Mouse (Mus musculus): ENCODE results near the gene BC004004. TPM values are rescaled to one million over a fixed set of nuclear protein-coding genes. Genes with fewer than 3 reads are reported as not detected.
"Not testable (repeated sequence)": the region's sequence is repeated elsewhere in the genome, so short reads cannot be mapped to it uniquely, and the experiment has no call there.

Gene BC004004
- polyA plus RNA-seq, 1 experiment from 2014 or later = 62.8 TPM

DNA sequence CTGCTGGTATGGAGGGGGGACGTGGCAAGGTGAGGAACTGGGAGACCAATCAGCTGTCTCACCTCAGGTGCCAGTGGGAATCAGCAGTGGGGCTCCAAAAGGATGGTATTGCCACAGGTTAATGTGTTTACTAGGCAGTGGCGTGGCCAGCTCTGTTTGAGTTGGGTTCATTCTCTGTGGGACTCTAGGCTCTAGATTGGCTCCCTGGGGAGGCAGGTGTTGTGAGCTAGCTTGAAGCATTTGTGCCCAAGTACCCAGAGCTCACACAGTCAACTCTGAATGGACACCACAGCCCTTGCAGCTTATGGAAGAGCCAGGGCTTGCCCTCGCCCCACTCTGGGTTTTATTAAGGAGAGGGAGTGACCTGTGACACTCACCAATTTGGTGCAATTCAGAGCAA lies 35.3 kb downstream of the BC004004 start:
- Histone ChIP-seq H3K9me3 (replicated peaks) (no peaks in the 10 kb centered on the region; the same call in 1 of the 2 replicates), H3K36me3 (peaks cover 42% of the 10 kb centered on the region), H3K4me3 (no peak overlapping the region), H3K27ac (replicated peaks) (peak overlapping the region; percentile 68; the same call in 1 of the 2 replicates), H3K27me3 (ENCODE audit: low read depth, poor library complexity, severe bottlenecking) (no peaks in the 10 kb centered on the region), H3K4me1 (peaks cover 34% of the 10 kb centered on the region)
- no peak for DNase-seq (ENCODE audit: low spot score)
- WGBS = 64% methylated on average over 3 of the region's 3 CpGs

DNA sequence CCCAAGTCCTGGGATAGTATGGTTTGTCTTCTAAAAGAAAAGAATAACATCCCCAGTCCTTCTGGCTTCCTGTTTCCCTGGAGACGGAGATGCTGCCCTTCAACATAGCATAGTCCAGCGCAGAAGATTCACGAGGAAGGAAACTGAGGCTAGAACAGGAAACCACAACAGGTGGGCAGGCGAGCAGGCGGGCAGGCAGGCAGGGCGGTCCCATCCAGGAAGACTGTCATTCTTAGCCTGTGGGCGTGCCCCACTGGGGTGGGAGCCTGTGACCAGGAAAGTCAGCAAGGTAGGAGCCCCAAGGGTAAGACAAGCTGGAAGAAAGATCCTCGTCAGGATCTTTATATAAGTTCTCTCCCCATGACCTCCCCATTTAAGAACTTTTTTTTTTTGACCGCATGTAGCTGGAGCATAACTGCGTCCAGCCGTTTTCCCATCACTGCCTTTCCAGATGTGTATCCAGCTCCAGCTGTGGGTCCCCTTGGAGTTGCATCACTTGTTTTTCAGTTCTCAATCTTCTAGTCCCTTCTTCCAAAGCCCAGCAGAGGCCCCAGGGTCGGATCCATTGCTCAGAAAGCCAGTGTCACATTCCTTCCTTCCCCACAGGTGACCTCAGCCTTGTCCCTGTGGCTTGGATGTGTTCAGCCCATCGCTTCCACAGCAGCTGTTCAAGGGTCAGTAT lies 35.9 kb downstream of the BC004004 start:
- DNase-seq (ENCODE audit: low spot score) = no peak
- H3K9me3 ChIP-seq (replicated peaks) = no peaks in the 10 kb centered on the region; the same call in 1 of the 2 replicates
- no peak overlapping the region; the same call in 1 of the 2 replicates for H3K27ac ChIP-seq (replicated peaks)
- no peaks in the 10 kb centered on the region for H3K27me3 ChIP-seq (ENCODE audit: low read depth, poor library complexity, severe bottlenecking)
- H3K4me3 ChIP-seq = no peak overlapping the region
- H3K4me1 ChIP-seq = peaks cover 37% of the 10 kb centered on the region
- 70% methylated on average over 13 of the region's 13 CpGs for WGBS
- peaks cover 35% of the 10 kb centered on the region for H3K36me3 ChIP-seq

DNA sequence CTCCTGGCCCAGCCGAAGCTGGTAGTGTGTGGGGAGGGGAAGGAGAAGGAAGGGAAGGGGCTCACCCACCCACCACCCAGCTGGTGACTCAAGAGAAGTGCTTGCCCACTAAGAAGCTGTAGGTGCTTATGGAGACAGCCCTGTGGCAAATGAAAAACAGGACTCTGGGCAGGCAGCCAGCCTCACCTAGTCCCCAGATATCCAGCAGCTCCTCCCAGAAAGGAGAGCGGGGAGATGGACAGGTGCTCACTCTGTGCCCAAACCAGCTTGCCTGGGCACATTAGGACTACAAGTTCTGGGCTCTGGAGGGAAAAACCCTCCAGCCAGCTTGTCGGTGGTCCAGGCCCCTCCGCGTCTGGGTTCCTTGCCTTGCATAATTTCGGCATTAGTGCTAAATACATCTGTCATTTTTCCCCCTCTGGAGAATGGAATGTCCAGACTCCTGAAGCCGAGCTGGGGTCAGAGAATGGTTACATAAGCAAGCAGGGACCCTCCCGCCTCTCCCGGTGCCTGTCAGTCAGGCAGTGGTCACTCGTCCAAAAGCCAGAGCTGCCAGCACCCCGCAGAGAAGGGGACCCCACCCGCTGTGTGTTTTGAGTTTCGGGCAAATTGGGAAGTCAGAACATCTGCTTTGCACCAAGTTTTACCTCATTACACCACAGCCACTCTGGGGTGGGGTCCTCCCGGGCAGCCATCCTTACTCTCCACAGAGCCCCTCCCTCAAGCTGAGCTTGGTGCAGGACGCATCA lies 36.6 kb downstream of the BC004004 start:
- H3K9me3 ChIP-seq (replicated peaks) = no peaks in the 10 kb centered on the region; the same call in 1 of the 2 replicates
- peaks cover 28% of the 10 kb centered on the region for H3K36me3 ChIP-seq
- H3K27me3 ChIP-seq (ENCODE audit: low read depth, poor library complexity, severe bottlenecking) = no peaks in the 10 kb centered on the region
- peak; percentile 43 for DNase-seq (ENCODE audit: low spot score)
- H3K27ac ChIP-seq (replicated peaks) = no peak overlapping the region; the same call in 1 of the 2 replicates
- H3K4me1 ChIP-seq = peaks cover 37% of the 10 kb centered on the region
- 37% methylated on average over 15 of the region's 15 CpGs for WGBS
- H3K4me3 ChIP-seq = no peak overlapping the region

- Histone ChIP-seq H3K4me3 (no peak overlapping the region), H3K4me1 (peaks cover 37% of the 10 kb centered on the region), H3K27ac (replicated peaks) (no peak overlapping the region), H3K27me3 (ENCODE audit: low read depth, poor library complexity, severe bottlenecking) (no peaks in the 10 kb centered on the region), H3K9me3 (replicated peaks) (no peaks in the 10 kb centered on the region), H3K36me3 (peaks cover 22% of the 10 kb centered on the region)
- 59% methylated on average over 7 of the region's 7 CpGs for WGBS
- no peak for DNase-seq (ENCODE audit: low spot score)
Observed at GRCm38 (mm10) chr17:29305871-29306270, 37.3 kb downstream of the BC004004 start.

- no peak for DNase-seq (ENCODE audit: low spot score)
- 0 out of 2 replicates have a peak, but pooled peaks cover 5% of the 10 kb centered on the region for H3K9me3 ChIP-seq (replicated peaks)
- no peaks in the 10 kb centered on the region for H3K36me3 ChIP-seq
- peaks cover 17% of the 10 kb centered on the region for H3K4me1 ChIP-seq
- WGBS = 88% methylated on average over 21 of the region's 21 CpGs
- H3K4me3 ChIP-seq = no peak overlapping the region
- H3K27me3 ChIP-seq (ENCODE audit: low read depth, poor library complexity, severe bottlenecking) = no peaks in the 10 kb centered on the region
- H3K27ac ChIP-seq (replicated peaks) = no peak overlapping the region
Observed at GRCm38 (mm10) chr17:29310056-29310623, 41.6 kb downstream of the BC004004 start.

DNA sequence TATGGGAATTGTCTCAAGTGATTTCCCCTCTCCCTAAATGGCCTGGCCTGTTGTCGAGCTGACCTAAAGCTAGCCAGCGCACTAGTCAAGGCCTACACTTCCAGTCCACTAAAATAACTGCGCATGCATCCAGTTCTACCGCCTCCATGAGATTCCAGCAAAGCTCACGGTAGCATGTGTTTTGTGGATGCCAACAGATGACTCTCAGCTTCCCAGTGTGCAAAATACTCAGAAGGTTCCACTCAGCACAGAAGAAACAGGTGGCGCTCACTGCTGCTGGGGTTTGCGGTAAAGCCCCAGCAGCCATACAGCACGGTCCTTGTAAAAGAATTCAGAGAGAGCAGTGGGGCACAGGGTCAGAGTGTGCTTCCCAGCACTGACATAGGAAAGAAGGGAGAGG lies 43.0 kb downstream of the BC004004 start:
- H3K9me3 ChIP-seq (replicated peaks) = 0 out of 2 replicates have a peak, but pooled peaks cover 5% of the 10 kb centered on the region
- H3K4me1 ChIP-seq = peaks cover 19% of the 10 kb centered on the region
- H3K27ac ChIP-seq (replicated peaks) = no peak overlapping the region
- no peaks in the 10 kb centered on the region for H3K27me3 ChIP-seq (ENCODE audit: low read depth, poor library complexity, severe bottlenecking)
- 91% methylated on average over 8 of the region's 8 CpGs for WGBS
- no peaks in the 10 kb centered on the region for H3K36me3 ChIP-seq
- DNase-seq (ENCODE audit: low spot score) = no peak
- H3K4me3 ChIP-seq = no peak overlapping the region

GRCm38 (mm10) chr17:29312082-29312481 lies 43.5 kb downstream of the BC004004 start:
- DNase-seq (ENCODE audit: low spot score) = no peak
- Histone ChIP-seq H3K27me3 (ENCODE audit: low read depth, poor library complexity, severe bottlenecking) (no peaks in the 10 kb centered on the region), H3K4me1 (peaks cover 24% of the 10 kb centered on the region), H3K27ac (replicated peaks) (no peak overlapping the region), H3K4me3 (no peak overlapping the region), H3K9me3 (replicated peaks) (0 out of 2 replicates have a peak, but pooled peaks cover 5% of the 10 kb centered on the region), H3K36me3 (no peaks in the 10 kb centered on the region)
- 88% methylated on average over 2 of the region's 2 CpGs for WGBS

DNA sequence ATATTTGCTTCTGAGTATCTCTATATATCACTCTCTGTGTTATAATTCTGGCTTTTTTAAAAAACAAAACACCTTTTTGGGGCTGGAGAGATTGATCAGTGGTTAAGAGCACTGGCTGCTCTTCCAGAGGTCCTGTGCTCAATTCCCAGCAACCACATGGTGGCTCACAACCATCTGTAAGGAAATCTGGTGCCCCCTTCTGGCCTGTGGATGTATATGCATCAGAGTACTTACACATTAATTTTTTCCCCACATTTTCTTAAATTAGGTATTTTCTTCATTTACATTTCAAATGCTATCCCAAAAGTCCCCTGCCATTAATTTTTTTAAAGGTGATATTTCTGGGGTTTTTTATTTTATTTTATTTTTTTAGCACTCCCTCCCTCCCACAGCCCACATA lies 44.7 kb downstream of the BC004004 start:
- no peak for DNase-seq (ENCODE audit: low spot score)
- Histone ChIP-seq H3K36me3 (no peaks in the 10 kb centered on the region), H3K4me3 (no peak overlapping the region), H3K4me1 (peaks cover 24% of the 10 kb centered on the region), H3K9me3 (replicated peaks) (0 out of 2 replicates have a peak, but pooled peaks cover 5% of the 10 kb centered on the region), H3K27me3 (ENCODE audit: low read depth, poor library complexity, severe bottlenecking) (no peaks in the 10 kb centered on the region), H3K27ac (replicated peaks) (no peak overlapping the region)

GRCm38 (mm10) chr17:29315672-29316465 lies 47.3 kb downstream of the BC004004 start:
- H3K9me3 ChIP-seq (replicated peaks) = 0 out of 2 replicates have a peak, but pooled peaks cover 5% of the 10 kb centered on the region
- H3K27ac ChIP-seq (replicated peaks) = peak overlapping the region; percentile 65
- peaks cover 22% of the 10 kb centered on the region for H3K27me3 ChIP-seq (ENCODE audit: low read depth, poor library complexity, severe bottlenecking)
- DNase-seq (ENCODE audit: low spot score) = no peak
- no peaks in the 10 kb centered on the region for H3K36me3 ChIP-seq
- no peak overlapping the region for H3K4me3 ChIP-seq
- 50% methylated on average over 9 of the region's 9 CpGs for WGBS
- peaks cover 34% of the 10 kb centered on the region for H3K4me1 ChIP-seq

DNA sequence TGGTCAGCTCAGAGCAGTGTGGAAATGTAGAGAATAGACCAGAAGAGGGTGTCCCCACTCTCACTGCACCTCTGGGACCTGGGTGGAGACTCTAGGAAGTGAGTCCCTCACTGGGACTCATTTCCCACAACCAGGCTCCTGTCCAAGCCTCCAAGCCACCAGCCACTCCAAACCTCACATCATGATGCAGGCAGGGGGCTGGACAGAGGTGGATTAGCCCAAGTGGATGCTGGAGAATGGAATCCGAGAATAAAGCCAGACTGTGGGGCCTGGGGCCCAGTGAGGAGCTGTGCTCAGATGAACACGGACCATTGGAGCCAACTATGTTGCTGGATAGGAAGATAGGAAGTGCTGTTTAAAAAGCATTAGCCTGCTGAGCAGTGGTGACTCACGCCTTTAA lies 48.3 kb downstream of the BC004004 start:
- peak overlapping the region; percentile 55; the same call in 1 of the 2 replicates for H3K27ac ChIP-seq (replicated peaks)
- H3K36me3 ChIP-seq = no peaks in the 10 kb centered on the region
- peaks cover 33% of the 10 kb centered on the region for H3K27me3 ChIP-seq (ENCODE audit: low read depth, poor library complexity, severe bottlenecking)
- DNase-seq (ENCODE audit: low spot score) = no peak
- H3K9me3 ChIP-seq (replicated peaks) = 0 out of 2 replicates have a peak, but pooled peaks cover 5% of the 10 kb centered on the region
- H3K4me3 ChIP-seq = no peak overlapping the region
- peaks cover 39% of the 10 kb centered on the region for H3K4me1 ChIP-seq
- 57% methylated on average over 3 of the region's 3 CpGs for WGBS

- H3K9me3 ChIP-seq (replicated peaks); H3K36me3 ChIP-seq; H3K4me3 ChIP-seq; DNase-seq (ENCODE audit: low spot score): not testable (repeated sequence)
- WGBS = 89% methylated on average over 3 of the region's 3 CpGs
- Histone ChIP-seq H3K27me3 (ENCODE audit: low read depth, poor library complexity, severe bottlenecking) (peaks cover 37% of the 10 kb centered on the region), H3K4me1 (peaks cover 44% of the 10 kb centered on the region), H3K27ac (replicated peaks) (peak within 1 kb of the TSS; percentile 55)
Observed at GRCm38 (mm10) chr17:29317380-29317779, 48.8 kb downstream of the BC004004 start, which contains the start of gene Pi16. Gene Pi16 (plus strand): TSS chr17:29317680.

GRCm38 (mm10) chr17:29318731-29319250 lies 50.2 kb downstream of the BC004004 start:
- WGBS = 53% methylated on average over 6 of the region's 6 CpGs
- Histone ChIP-seq H3K9me3 (replicated peaks) (no peaks in the 10 kb centered on the region), H3K36me3 (no peaks in the 10 kb centered on the region), H3K27ac (replicated peaks) (0 out of 2 replicates have a peak overlapping the region, but pooled peaks have one; percentile 50), H3K4me1 (peaks cover 48% of the 10 kb centered on the region), H3K27me3 (ENCODE audit: low read depth, poor library complexity, severe bottlenecking) (peaks cover 52% of the 10 kb centered on the region), H3K4me3 (no peak overlapping the region)
- no peak for DNase-seq (ENCODE audit: low spot score)

Measured in midbrain, embryonic 10.5 days (tissue).